Mouse (Mus musculus): Measurements from ENCODE around the gene Kcna10.

Gene Kcna10

GRCm38 (mm10) chr3:107201310-107202180 lies 18.7 kb downstream of the Kcna10 start:
- no peak for DNase-seq (ENCODE audit: low spot score in 2 of 2)

GRCm38 (mm10) chr3:107204413-107204812 lies 21.6 kb downstream of the Kcna10 start:
- no peak for DNase-seq (ENCODE audit: low spot score in 2 of 2)

GRCm38 (mm10) chr3:107205170-107205569 lies 22.3 kb downstream of the Kcna10 start:
- no peak for DNase-seq (ENCODE audit: low spot score in 2 of 2)

GRCm38 (mm10) chr3:107205994-107206393 lies 23.1 kb downstream of the Kcna10 start:
- peak; percentile 80 to 88 for DNase-seq (ENCODE audit: low spot score in 2 of 2)

- no peak for DNase-seq (ENCODE audit: low spot score in 2 of 2)
These were observed 23.8 kb downstream of the Kcna10 start for GRCm38 (mm10) chr3:107206490-107207150.

GRCm38 (mm10) chr3:107207625-107208253 lies 24.9 kb downstream of the Kcna10 start:
- DNase-seq (ENCODE audit: low spot score in 2 of 2), result no peak

- DNase-seq (ENCODE audit: low spot score in 2 of 2), result no peak
These were observed 31.8 kb downstream of the Kcna10 start for GRCm38 (mm10) chr3:107214606-107215005.

GRCm38 (mm10) chr3:107216400-107217100 lies 33.7 kb downstream of the Kcna10 start:
- DNase-seq (ENCODE audit: low spot score in 2 of 2), result no peak

- no peak for DNase-seq (ENCODE audit: low spot score in 2 of 2)
These were observed 34.2 kb downstream of the Kcna10 start for GRCm38 (mm10) chr3:107217101-107217480.

- DNase-seq (ENCODE audit: low spot score in 2 of 2), result peak; percentile 16 to 32
These were observed 35.7 kb downstream of the Kcna10 start for GRCm38 (mm10) chr3:107218572-107218971.

- DNase-seq (ENCODE audit: low spot score in 2 of 2), result no peak
These were observed 38.8 kb downstream of the Kcna10 start, which contains the start of gene Cym for GRCm38 (mm10) chr3:107221608-107222007. Gene Cym, minus strand, starts transcription at chr3:107221732.

- DNase-seq (ENCODE audit: low spot score in 2 of 2), result no peak
These were observed 40.4 kb downstream of the Kcna10 start for GRCm38 (mm10) chr3:107223230-107223629.

GRCm38 (mm10) chr3:107225820-107226219 lies 43.0 kb downstream of the Kcna10 start:
- DNase-seq (ENCODE audit: low spot score in 2 of 2), result no peak

GRCm38 (mm10) chr3:107229221-107229620 lies 46.4 kb downstream of the Kcna10 start:
- DNase-seq (ENCODE audit: low spot score in 2 of 2), result no peak

- DNase-seq (ENCODE audit: low spot score in 2 of 2), result no peak
These were observed 47.0 kb downstream of the Kcna10 start for GRCm38 (mm10) chr3:107229822-107230221.

GRCm38 (mm10) chr3:107230527-107230926 lies 47.7 kb downstream of the Kcna10 start, which contains the start of gene A630076J17Rik:
Gene A630076J17Rik, plus strand, starts transcription at chr3:107230614.
- no peak for DNase-seq (ENCODE audit: low spot score in 2 of 2)

- DNase-seq (ENCODE audit: low spot score in 2 of 2), result no peak
These were observed 48.3 kb downstream of the Kcna10 start for GRCm38 (mm10) chr3:107231202-107231601.

GRCm38 (mm10) chr3:107233351-107233813 lies 50.5 kb downstream of the Kcna10 start:
- DNase-seq (ENCODE audit: low spot score in 2 of 2), result peak; percentile 92 to 95

GRCm38 (mm10) chr3:107233945-107234344 lies 51.1 kb downstream of the Kcna10 start:
- DNase-seq (ENCODE audit: low spot score in 2 of 2), result no peak

- DNase-seq (ENCODE audit: low spot score in 2 of 2), result no peak
These were observed 55.2 kb downstream of the Kcna10 start for GRCm38 (mm10) chr3:107238051-107238450.

GRCm38 (mm10) chr3:107238471-107238980 lies 55.7 kb downstream of the Kcna10 start:
- DNase-seq (ENCODE audit: low spot score in 2 of 2), result no peak

All from right cerebral cortex, adult 2 months (tissue).